Mouse (Mus musculus) layer of hippocampus, adult 18-20 months (tissue): ENCODE measurements at regions not wholly inside any gene's neighbourhood (a gene's known extent, or its start where the extent isn't known, plus 50 kb on each side); places are given as distances from the start of the nearest gene placed in this dataset.
A peak's percentile ranks its signal among the peaks of the same experiment; 100 is the strongest.

Experiments
- DNase-seq, 2 experiments: peaks; one replicate each; pipeline ENCODE4 v3.0.0; 2022; ENCODE audit warnings: low spot score in 2 of 2

DNA sequence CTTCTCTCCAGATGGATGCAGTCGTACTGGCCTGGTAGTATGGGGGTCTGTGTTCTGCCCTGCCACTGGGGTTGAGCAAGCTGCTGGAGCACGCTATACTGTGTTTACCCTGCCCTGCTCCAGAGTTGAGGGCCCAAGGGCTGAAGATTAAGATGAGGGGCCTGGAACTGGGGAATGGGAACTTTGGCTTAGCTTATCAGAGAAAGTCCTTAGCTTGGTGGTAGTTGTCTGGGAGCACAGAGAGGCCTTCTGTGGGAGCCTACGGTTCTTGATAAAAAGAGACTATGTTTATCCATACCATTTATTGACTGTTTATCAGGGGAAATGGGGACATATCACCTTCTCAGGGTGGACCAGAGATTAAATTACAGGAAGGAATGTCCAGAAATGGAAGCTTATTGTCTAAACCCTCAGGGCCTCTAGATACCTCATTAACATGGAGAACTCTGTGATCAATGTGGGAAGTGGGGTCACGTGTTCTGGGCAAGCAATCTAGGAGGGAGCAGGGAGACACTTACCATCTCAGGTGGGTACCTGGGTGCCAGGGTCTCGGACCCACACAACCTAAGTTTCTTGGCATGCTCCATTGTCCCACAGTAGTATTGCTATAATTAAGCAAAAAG, 58.7 kb downstream of the Mycn start:
- no peak for DNase-seq

DNA sequence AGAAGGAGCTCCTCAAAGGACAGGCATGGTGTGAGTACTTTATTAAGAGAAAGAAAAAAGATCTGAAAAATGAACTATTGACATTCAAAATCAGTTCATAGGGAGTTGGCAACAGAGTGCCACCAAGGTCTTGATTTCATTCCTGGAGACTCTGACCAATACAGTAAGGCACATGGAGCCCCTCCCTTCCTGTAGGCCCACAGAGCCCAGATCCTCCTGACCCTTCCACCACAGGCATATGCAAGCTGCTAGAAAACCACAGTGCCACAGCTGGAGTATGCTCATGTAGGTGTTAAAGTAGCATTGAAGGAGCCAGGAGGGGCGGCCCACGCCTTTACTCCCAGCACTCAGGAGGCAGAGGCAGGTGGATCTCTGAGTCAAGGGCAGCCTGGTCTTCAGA, 63.7 kb downstream of the Mycn start:
- no peak for DNase-seq

DNA sequence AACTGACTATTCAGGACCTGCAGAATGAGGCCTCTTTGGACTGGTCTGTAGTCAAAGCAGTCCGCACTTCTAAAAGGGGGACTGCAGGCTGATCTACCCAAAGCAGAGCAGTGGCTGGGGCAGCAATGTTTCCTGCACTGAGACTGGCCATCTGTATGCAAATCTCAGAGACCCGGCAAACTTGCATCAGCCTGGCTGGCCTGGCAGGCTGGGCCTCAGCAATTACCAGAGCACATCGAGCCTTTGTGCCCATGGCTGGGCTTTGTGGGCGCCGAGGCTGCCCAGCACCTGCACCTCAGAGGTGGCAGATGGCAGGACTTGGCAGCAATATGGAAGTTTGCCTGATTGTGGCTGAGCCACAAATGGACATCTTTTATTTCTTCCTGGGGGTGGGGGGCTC, 64.2 kb downstream of the Mycn start:
- DNase-seq: peak in 1 of 2 experiments; percentile 19

DNA sequence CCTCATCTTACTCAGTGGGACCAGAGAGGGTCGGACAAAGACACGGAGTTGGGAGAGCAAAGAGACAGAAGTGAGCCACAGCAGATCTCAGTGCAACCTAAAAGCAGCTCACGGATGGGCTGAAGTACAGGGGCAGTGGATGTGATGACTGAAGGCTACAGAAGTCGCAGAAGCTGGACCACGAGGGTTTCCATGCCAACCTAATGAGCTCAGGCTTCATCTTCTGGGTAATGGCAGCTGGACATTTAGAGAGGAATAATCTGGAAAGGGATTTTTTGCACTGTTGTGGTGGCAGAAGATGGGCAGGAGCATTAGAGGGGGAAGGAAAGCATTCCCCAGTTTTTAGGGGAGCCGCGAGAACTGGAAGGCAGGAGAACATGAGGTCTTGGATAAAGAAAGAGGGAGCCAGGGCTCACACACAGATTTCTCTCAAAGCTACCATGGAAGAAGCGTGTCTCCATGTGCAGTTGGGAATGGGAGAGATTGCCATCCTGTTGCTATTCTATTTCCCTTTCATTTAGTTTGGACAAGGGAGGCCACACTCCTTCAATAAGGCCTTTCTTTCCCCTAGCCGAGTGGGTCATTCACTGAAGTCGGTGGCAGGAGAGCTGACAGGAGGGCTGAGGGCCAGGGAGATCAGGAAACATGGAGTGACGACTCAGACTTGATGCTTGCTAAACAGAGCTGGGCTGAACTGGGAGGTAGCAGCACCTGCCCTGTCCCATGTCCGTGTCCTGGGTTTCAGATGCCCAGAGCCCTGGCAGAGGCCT, 65.6 kb downstream of the Mycn start:
- DNase-seq: no peak

DNA sequence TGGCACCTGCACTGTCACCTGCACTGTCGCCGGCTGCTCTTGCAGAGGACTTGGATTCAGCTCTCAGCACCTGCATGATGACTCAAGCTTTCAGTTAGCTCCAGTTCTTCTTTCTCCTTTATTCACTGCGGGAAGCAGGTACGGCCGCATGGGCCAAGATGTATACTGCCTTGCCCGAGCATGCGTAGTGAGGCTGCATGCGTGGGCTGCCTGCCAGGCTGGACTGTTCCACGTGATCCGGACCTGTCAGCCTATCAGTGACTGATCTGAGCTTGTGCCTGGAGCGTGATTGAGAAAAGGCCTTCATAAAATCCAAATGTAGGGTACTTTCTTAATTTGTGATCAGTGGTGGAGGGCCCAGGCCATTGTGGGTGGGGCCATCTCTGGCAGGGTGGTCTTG, 68.2 kb downstream of the Mycn start:
- DNase-seq: no peak

DNA sequence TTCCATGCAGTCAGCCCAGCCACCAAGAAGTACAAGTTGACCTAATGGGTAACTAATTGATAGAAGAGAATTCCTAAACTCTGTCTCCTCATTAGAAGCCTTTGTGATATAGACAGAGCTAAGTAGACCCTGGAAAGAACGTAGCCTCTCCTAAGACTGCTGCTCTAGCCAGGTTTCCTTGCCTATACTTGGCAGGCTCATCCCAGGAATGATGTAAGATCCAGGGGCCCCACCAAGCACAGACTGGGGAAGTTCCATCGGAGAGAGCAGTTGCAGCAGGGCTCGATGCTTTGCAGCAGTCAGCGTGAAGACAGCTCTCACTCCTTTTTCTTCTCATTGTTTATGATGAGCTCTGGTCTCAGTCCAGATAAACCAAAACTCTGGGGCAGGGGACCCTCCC, 68.7 kb downstream of the Mycn start:
- no peak for DNase-seq

DNA sequence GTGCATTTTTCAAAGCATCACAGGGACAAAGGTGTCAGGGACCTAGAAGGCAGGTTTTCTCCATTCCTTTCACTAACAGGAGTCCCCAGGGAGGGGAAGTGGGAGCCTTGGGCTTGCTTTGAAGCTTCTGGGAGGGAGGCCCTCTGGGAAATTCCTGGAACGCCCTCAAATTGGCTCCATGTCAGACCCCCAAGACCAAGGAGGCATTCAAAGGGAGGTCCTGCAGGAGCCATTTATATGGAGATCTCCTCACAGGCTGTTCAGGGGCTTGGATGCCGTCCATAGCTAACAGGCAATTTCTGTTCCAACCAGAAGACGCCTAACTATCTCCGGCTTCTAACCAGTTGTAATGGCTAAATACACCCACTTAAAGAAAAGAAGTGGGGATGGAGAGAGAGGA, 70.4 kb downstream of the Mycn start:
- peak in 1 of 2 experiments; percentile 43 for DNase-seq

DNA sequence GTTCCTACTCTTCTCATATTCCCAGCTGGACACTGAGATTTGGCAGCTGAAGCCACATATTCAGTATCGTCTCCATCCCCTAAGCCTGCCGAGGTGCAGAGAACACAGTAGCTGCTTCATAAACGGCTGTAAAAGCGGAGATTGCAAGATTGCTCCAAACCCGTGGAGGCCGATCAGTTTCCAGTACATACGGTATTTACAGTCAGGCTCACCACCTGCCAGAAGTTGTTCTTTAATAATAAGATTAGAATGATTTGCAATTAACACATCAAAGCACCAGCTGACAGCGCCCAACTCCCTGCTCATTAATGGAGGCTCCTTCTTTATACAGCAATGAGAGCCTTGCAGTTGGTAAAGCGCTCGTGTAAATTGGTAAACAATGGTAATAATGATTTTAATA, 75.1 kb downstream of the Mycn start:
- peak; percentile 5 to 30 for DNase-seq

DNA sequence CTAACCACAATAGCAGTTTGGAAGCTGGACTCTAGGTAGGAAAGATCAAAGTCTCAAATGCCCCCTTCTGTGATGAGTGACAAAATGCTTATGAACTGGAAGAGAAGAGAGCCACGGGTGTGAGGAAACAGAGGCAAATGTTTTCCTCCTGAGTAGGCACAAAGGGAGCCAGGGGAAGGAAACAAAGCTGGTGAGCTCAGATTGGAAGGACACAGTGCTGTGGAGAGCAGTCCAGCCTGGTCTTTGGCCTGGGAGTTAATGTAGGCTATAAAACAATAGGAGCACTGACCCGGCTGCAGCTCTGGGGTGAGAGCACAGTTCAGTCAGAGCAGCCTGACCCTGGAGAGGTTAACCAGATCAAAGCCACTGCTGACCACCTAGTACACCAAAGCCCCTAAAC, 91.0 kb downstream of the Mycn start:
- DNase-seq: no peak

DNA sequence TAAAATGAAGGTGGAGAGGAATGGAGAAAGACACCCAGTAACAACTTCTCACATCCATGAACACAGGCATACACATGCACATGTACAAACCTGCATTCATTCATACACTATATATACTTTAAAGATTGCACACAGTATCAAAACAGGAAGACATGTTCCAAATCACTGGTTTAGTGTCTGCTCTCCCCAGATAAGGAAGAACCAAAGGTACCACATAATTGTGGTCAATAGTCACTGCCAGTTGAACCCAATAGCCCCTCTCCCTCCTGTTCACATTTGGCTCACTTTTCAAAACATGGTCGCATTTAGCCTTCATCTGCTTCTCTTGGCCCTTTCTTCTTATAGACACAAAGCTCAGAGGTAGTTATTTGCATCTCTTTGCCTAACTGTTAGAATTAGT, 95.0 kb downstream of the Mycn start:
- DNase-seq: no peak

DNA sequence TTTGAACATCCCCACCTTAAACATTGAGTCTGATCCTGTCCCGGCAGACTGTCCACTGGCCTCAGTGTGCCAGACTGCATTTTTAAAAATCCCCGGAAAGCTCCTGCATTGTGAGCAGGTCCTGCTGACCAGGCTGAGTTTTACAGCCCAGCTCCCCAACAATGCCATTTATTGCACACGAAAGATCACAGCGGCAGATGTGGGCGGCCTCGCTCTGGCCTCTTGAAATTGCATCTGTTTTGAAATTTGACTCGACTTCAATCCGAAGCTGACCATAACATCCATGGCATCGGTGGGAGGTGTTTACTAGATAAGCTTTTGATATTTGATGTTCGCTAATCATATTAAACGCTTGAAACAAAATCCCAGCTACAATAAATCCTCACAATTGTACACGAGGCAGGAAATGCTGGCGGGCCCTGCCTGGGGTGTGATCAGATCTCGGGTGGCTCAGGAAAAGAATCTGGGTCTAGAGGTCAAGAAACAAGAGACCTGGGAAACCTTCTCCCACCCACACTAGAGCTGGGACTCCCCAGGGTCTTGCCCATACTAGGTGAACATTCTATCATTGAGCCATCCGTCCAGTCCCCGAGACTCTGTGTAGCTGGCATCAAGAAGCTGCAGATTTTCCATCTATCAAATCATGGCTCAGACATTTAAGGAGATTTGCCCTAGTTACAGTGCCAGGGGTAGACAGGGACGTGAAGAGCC, 99.3 kb downstream of the Mycn start:
- no peak for DNase-seq

DNA sequence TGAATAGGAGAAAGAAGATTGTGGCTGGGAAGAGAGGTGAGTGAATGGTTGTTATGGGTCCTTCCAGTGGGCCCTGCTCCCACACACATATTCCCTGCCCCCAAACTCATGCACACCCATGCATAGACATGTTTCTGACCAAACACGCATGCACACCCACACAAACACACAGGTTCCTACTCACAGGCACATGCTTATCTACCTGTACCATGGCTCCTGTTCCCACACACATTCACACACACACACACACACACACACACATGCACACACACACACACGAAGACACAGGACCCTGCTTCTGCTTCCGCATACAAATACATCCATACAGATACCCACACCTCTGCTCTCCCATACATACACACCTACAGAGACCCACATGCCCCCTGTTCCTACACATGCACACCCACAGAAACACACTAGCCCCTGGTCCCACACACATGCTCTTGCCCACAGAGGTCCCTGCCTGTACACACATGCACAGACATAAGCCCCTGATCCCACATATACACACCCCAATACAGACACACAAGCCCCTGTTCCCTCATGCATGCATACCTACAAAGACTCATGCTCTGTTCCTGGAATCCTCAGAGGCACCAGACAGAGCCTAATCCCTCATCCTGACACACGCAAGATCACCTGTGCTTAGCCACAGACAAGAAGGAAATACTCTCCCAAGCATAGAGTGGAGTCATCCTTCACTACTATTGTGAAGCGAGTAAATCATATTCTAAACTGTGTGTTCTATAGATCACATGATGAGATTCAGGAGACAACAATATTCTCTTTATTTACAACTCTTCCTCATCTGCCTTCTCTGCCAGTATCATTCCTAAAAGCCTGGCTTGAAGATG, 100.1 kb downstream of the Mycn start:
- no peak for DNase-seq

DNA sequence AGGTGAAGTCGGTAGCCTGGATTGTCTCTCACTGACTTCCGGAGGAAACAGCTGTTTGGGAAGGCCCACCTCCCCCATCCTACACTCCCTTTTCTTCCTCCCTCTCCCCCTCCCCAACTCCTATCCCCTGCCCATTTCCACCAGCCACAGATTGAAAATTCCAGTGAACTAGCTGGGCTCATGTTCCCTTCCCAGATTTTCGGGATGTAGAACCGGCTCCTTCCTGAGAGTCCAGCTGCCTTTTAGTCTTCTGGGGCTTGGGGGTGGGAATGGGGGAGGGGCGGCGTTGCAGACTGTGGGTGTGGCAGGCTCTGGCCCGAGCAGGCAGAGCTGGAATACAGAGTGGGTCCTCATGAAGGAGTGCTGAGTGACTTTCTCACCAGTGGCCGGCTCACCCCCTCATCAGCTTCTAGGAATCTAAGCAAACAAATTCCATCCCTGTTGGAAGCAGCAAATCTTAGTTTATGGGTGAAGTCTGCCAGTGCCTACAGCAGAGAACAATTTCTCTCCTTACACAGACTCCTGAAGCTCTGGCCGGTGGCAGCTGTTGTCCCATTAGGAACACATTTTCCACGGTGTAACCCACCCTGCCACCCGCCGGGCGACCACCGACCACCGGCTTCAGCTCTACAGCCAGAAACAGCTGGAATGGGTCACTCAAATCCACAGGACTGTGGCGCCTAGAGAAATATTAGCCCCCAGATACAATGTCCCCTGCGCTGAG, 100.9 kb downstream of the Mycn start:
- DNase-seq: no peak

DNA sequence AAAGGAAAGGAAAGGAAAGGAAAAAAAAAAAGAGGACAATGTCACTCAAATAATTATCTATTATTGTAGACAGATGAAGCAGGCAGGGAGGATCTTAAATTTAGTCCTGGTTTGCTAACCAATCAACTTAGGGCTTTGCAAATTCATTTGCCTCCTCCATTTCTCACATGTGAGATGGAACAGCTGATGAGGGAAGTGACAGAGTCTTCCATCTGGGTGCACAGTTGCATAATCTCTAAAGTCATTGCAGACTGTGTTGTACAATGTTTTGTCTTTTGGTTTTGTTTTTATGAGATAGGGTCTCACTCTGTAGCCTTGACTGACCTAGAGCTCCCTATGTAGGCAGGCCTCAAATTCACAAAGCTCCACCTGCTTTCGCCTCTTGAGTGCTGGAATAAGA, 103.9 kb downstream of the Mycn start:
- peak; percentile 21 to 69 for DNase-seq

DNA sequence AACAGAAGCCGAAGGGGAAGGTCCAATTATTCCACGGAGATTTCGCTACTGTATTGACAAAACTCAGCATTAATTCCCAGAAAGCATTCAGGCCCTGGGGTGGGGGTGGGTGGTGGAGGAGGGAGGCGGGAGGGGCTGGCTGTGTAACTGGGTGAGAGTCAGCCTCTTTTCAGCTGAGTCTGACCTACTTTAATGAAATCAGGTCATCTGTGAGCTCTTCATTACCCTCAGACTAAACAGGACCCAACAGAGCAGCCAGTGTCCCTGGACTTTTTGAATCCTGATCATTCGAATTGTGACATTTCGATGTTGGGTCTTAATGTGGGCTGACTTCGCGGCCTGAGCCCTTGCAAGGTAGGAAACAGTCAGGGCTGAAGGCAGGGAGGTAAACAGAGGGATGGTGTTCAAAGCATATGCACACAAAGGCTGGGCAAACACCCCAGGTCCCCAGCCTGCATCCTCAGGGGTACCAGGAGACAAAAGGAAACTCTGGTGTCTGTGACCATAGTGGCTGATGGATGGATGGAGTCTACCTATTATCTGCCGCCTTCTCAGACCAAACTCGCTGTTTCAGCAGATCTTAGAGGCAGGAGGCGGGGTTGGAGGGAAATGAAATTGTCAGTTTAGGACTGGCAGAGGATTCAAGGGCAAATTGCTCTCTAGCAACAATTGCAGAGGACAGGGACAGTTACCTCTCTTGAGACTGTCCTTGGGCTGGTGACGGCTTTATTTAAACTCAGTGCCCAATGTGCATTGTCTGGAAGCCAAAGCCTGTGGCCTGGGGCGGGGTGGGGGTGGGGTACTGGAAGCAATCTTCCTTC, 113.7 kb downstream of the Mycn start:
- DNase-seq: no peak

DNA sequence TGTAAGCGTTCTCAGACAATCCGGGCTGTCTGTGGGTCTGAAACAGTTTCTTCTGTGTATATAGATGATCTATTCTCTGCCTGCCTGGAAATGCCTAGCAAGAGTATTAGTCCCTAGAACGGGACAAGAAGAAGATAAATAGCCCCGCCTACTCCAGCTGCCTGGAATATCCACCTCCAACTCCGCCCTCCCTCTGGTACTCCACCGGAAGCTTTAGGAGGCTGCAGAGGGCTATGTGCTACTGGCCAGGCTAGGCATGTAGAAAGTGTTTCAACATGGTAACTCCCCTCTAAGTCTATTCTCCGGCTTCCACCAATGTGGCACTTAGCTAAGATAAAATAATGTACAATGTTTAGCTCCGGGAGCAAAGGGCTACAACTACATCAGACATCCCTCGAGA, 114.3 kb downstream of the Mycn start:
- DNase-seq: no peak

DNA sequence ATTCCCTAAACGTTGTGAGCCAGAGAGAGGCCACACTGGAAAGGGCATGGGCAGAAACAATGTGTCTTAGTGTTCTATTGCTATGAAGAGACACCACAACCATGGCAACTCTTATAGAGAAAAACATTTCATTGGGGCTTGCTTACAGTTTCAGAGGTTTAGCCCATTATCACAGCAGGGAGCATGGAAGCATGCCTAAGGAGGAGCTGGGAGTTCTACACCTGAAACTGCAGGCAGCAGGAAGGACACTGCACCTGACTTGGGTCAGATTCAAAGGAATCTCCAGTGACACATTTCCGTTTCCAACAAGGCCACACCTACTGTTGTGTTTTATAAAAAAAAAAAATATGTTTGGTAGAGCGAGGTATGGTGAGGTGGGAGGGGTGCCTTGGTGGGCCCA, 115.3 kb downstream of the Mycn start:
- no peak for DNase-seq

DNA sequence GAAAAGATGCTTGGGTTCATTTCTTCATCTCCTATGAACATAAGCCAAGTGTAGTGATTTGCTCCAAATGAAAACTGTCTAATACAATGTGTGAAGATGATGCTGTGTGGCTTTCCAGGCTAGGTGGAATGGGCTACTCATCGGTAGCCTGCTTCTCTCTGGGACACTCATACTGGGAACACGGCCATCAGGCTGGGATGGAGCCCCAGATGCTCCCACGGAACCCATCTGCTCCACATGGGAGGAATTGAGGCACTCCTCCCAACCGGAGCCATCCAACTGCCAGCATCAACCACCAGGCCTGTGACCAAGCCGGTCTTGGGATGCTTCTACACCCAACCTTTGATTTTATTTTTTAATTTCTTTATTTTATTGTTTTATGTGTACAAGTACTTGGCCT, 115.9 kb downstream of the Mycn start:
- peak; percentile 74 to 85 for DNase-seq

DNA sequence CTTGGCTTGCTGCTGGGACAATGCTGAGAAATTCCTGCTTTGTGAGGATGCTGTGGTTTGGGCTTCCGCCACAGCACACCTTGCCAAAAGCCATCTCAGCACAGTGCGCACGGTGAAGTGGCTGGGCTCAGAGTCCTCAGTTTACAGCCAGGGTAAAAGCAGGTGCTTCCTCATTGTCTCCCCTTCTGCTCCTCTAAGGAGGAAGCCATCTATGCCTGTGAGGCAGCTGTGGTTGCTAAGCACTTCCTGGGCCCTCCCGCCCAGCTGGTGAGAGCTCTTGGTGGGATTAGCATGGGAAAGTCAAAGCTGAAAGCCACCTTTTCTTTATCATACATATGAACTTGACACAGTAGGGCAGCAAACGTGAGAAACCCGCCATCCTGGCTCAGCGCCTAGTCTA, 120.2 kb downstream of the Mycn start:
- DNase-seq: no peak
